Mouse (Mus musculus): ENCODE measurements around the gene 4930438A08Rik. TPM values are rescaled to one million over a fixed set of nuclear protein-coding genes. Genes with fewer than 3 reads are reported as not detected.
"Not testable (repeated sequence)": the region's sequence is repeated elsewhere in the genome, so short reads cannot be mapped to it uniquely, and the experiment has no call there.

The 4930438A08Rik gene
- total RNA-seq, 2 experiments from 2014 or later = not detected

GRCm38 (mm10) chr11:58281970-58282496 is 7.4 kb downstream of the 4930438A08Rik start:
- no peak for DNase-seq (ENCODE audit: low spot score in 2 of 2)

GRCm38 (mm10) chr11:58282518-58282917 is 7.9 kb downstream of the 4930438A08Rik start:
- no peak for DNase-seq (ENCODE audit: low spot score in 2 of 2)

- no peak for DNase-seq (ENCODE audit: low spot score in 2 of 2)
Measured at GRCm38 (mm10) chr11:58289992-58290682, 15.5 kb downstream of the 4930438A08Rik start.

GRCm38 (mm10) chr11:58290812-58291211 is 16.2 kb downstream of the 4930438A08Rik start:
- DNase-seq (ENCODE audit: low spot score in 2 of 2) = no peak

GRCm38 (mm10) chr11:58292791-58293190 is 18.2 kb downstream of the 4930438A08Rik start:
- DNase-seq (ENCODE audit: low spot score in 2 of 2) = no peak

GRCm38 (mm10) chr11:58297396-58297795 is 22.8 kb downstream of the 4930438A08Rik start:
- no peak for DNase-seq (ENCODE audit: low spot score in 2 of 2)

- DNase-seq (ENCODE audit: low spot score in 2 of 2) = peak; percentile 74 to 79
Measured at GRCm38 (mm10) chr11:58301057-58301456, 26.5 kb downstream of the 4930438A08Rik start.

GRCm38 (mm10) chr11:58301837-58302754 is 27.5 kb downstream of the 4930438A08Rik start:
- peak; percentile 99 for DNase-seq (ENCODE audit: low spot score in 2 of 2)

GRCm38 (mm10) chr11:58302774-58303445 is 28.3 kb downstream of the 4930438A08Rik start:
- DNase-seq (ENCODE audit: low spot score in 2 of 2) = no peak

- DNase-seq (ENCODE audit: low spot score in 2 of 2) = no peak
Measured at GRCm38 (mm10) chr11:58303594-58303993, 29.0 kb downstream of the 4930438A08Rik start.

- not testable (repeated sequence) for DNase-seq (ENCODE audit: low spot score in 2 of 2)
Measured at GRCm38 (mm10) chr11:58305299-58305698, 30.7 kb downstream of the 4930438A08Rik start.

GRCm38 (mm10) chr11:58306860-58307308 is 32.3 kb downstream of the 4930438A08Rik start, which contains the start of gene Zfp692:
Zfp692 (plus strand) TSS chr11:58307069.
- peak; percentile 96 to 98 for DNase-seq (ENCODE audit: low spot score in 2 of 2)

- DNase-seq (ENCODE audit: low spot score in 2 of 2) = peak; percentile 36 to 62
Measured at GRCm38 (mm10) chr11:58307411-58308080, 32.9 kb downstream of the 4930438A08Rik start.

GRCm38 (mm10) chr11:58308661-58309060 is 34.1 kb downstream of the 4930438A08Rik start:
- DNase-seq (ENCODE audit: low spot score in 2 of 2) = no peak

- no peak for DNase-seq (ENCODE audit: low spot score in 2 of 2)
Measured at GRCm38 (mm10) chr11:58314069-58314468, 39.5 kb downstream of the 4930438A08Rik start.

- DNase-seq (ENCODE audit: low spot score in 2 of 2) = no peak
Measured at GRCm38 (mm10) chr11:58315536-58316168, 41.1 kb downstream of the 4930438A08Rik start.

GRCm38 (mm10) chr11:58316344-58316743 is 41.7 kb downstream of the 4930438A08Rik start:
- no peak for DNase-seq (ENCODE audit: low spot score in 2 of 2)

GRCm38 (mm10) chr11:58316768-58317390 is 42.3 kb downstream of the 4930438A08Rik start:
- no peak for DNase-seq (ENCODE audit: low spot score in 2 of 2)

- peak; percentile 95 to 96 for DNase-seq (ENCODE audit: low spot score in 2 of 2)
Measured at GRCm38 (mm10) chr11:58322824-58323569, 48.4 kb downstream of the 4930438A08Rik start.
